Mouse (Mus musculus) ovary, postnatal 10 days (tissue): ENCODE measurements around the gene Cotl1.
"Not testable (repeated sequence)": the region's sequence is repeated elsewhere in the genome, so short reads cannot be mapped to it uniquely, and the experiment has no call there.

Experiments used
- DNase-seq: peaks from one replicate; pipeline ENCODE4 v3.0.0; 2022; ENCODE audit warnings: low spot score

Gene Cotl1

DNA sequence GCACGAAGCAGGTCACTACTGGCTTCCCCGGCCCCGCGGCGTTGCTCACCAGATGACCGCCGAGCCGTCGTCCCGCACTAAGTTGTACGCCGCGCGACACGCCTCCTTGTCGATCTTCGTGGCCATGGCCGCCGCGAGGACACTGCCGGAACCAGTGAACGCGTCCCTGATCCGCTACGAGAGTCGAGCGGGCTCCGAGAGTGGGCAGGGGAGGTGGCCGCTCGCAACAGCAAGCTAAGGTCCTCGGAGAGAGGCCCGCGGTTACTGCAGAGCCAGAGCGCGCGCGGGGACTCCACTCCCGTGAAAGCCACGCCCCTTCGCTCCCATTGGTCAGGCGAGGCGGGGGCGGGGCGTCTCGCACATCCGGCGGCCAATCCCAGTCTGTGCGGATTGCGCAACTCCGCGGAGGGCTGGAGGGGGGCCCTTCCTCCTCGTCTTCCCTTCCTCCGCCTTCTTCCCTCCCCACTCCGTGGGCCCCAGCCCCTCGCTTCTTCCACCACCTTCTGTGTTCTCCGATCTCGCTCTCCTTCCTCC, at the start of gene Cotl1:
Gene Cotl1, minus strand, starts transcription at position 270 of the 534 bp plus-strand sequence.
- peak; percentile 94 for DNase-seq

GRCm38 (mm10) chr8:119888012-119888411, 47.7 kb upstream of the Cotl1 start:
- no peak for DNase-seq

DNA sequence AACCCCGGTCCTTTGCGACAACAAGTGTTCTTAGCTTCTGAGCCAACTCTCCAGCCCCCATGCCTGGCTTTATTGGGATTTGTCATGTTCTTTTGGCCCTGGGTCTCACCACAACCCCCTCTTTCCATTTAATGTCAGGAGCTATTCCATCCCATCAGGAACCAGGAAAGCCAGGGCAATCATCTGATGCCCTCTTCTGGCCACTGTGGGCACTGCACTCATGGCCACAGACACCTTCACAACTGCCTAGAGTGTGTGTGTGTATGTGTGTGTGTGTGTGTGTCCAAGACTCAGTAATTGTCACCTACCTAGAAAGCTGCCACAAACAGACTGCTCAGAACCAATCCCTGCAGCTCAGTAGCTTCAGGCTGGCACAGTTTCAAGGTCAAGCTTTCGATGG, 46.8 kb upstream of the Cotl1 start:
- no peak for DNase-seq

- DNase-seq: no peak
These were observed 45.3 kb upstream of the Cotl1 start for GRCm38 (mm10) chr8:119885612-119886011.

DNA sequence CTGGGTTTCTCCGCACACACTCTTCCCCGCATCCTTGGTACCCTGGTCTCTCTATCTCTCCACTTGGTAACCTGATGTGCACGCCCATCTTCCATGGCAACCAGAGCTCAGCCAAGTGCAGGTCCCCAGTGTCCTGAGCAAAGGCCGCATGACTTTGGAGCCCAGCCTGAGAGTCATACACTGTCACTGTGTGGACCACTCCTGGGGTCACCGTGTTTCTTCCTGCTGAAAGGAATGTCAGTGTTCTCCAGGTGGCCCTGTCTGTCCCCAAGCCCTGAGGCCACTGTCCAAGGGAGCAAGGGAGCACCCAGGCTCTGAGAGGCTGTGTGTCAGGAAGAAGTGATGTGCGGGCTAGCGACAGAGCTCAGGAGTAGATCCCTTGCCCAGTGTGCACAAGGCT, 42.9 kb upstream of the Cotl1 start:
- no peak for DNase-seq

- DNase-seq: no peak
These were observed 41.6 kb upstream of the Cotl1 start for GRCm38 (mm10) chr8:119881917-119882316.

GRCm38 (mm10) chr8:119881301-119881700, 41.0 kb upstream of the Cotl1 start:
- no peak for DNase-seq

GRCm38 (mm10) chr8:119873181-119873580, 32.8 kb upstream of the Cotl1 start:
- DNase-seq: no peak

DNA sequence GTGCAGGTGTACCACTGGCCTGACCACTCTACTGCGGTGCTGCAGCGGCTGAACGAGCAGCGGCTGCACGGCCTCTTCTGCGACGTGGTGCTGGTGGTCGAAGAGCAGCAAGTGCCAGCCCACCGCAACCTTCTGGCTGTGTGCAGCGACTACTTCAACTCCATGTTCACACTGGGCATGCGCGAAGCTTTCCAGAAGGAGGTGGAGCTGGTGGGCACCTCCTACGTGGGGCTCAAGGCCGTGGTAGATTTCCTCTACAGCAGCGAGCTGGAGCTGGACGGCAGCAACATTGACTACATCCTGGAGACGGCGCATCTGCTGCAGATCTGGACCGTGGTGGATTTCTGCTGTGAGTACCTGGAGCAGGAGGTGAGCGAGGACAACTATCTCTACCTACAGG, 29.3 kb upstream of the Cotl1 start:
- DNase-seq: no peak

GRCm38 (mm10) chr8:119862749-119863148, 22.4 kb upstream of the Cotl1 start:
- no peak for DNase-seq

GRCm38 (mm10) chr8:119862390-119862734, 22.0 kb upstream of the Cotl1 start:
- no peak for DNase-seq

DNA sequence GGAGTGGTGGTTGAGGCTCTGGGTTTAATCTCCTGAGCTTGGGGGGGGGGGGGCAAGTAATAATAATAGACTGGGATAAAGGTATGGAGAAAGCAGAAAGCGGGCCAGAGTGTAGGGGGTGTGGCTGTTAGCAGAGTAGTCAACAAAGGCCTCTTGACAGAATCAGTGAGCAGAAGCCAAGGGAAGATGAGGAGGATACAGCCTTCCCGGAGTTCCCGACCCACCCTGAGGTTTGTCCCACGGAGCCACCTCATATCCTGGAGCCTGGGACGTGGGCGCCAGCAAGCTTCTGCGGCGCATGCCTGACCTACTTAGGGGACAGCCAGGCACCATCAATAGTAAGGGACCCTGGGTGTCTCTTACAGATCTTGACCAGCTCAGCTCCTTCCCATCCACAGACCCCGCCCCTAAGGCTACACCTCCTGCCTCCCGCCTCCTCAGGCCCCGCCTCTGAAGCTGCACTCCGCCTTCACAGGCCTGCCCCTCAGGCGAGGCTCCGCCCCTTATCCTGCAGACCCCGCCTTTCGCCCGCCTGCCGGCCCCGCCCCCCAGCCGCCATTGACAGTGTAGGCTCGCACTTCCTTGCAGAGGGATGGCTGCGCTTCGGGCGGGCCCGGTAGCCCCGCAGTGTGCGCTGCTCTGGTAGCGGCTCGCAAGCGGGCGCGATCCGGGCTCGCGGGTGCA, 21.5 kb upstream of the Cotl1 start, which contains the start of gene Klhl36:
Gene Klhl36, plus strand, starts transcription at position 561 of the 684 bp plus-strand sequence.
- peak; percentile 92 for DNase-seq

DNA sequence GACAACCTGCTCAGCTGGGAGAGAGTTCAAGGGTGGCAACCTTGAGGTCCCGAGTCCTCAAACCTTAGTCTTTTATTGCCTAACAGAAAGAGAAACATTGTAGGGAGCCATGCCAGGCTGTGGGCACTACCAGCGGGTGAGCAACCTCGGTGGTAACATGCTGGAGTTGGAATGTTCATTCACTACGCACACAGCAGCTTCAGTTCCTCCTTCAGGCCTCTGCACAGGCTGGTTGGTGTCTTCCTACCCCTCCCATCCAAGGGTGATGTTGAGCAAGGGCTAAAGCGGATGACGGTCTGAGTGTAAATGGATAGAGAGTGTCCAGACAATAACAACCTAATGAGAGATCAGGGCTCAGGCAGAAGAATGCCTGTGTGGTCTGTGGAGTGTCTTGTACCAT, 17.4 kb upstream of the Cotl1 start:
- no peak for DNase-seq

- DNase-seq: no peak
These were observed 15.3 kb upstream of the Cotl1 start for GRCm38 (mm10) chr8:119855656-119856055.

- no peak for DNase-seq
These were observed 13.7 kb upstream of the Cotl1 start for GRCm38 (mm10) chr8:119854035-119854434.

DNA sequence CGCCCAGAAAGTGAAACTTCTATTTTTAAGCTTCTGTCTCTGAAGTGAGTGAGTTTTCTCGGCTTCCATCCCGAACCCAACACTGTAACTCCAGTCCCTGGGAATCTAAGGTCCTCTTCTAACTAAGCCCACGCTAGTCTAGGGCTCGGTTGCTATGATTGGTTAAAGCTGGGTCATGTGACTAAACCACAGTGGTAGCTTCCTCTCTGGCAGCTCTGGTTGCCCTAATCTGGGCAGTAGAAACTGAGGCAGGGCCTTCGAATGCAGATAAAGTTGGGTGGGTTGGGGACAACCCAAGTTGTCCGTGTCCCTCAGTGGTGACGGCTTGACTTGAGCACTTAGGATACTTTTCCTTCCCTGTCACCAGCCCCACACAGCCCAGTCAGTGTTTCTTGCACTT, 13.2 kb upstream of the Cotl1 start:
- DNase-seq: no peak

DNA sequence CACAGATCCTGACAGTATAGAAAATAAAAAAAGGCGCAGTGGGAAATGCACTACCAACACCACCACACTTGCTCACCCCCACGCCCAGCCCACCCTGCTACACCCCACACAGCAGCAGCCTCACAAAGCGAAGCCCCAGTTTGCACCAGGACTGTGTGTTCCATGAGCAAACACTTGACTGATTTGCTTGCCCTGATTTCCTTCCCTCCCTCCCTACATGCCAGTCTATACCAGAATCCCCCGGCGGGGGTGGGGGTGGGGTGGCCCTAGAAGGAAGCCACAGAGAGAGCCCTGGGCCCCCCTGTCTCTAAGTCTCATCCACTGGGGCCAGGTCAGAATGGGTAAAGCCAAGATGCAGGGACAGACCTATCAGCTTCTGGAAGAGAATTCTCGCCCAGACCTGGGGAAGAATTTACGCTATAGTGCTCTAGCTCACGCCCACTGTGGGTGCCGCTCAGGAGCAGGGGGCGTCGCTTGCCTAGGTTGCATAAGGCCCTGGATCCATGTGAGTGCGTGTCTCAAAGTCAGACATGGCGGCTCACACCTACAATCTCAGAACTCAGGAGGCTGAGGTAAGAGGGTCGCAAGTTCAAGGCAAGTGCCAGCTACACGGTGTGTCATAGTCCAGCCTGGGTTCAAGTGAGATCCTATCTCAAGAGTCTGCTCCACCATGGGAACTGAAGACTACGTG, 7.0 kb upstream of the Cotl1 start:
- DNase-seq: no peak

DNA sequence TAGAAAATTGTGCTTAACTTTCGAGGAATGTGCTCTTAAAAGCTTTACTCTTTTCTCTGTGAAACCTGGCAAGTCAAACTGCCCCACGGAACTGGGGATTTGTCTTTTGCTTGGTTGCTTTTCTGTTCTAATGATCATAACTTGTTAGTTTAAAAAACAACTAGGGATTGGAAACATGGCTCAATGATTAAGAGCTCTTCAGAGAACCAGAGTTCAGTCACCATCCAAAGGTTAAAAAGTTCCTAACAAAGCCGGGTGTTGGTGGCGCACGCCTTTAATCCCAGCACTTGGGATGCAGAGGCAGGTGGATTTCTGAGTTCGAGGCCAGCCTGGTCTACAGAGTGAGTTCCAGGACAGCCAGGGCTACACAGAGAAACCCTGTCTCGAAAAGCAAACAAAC, 5.4 kb upstream of the Cotl1 start:
- not testable (repeated sequence) for DNase-seq

- DNase-seq: no peak
These were observed 4.2 kb upstream of the Cotl1 start for GRCm38 (mm10) chr8:119844577-119844976.

- DNase-seq: no peak
These were observed 3.1 kb upstream of the Cotl1 start for GRCm38 (mm10) chr8:119843444-119843843.

DNA sequence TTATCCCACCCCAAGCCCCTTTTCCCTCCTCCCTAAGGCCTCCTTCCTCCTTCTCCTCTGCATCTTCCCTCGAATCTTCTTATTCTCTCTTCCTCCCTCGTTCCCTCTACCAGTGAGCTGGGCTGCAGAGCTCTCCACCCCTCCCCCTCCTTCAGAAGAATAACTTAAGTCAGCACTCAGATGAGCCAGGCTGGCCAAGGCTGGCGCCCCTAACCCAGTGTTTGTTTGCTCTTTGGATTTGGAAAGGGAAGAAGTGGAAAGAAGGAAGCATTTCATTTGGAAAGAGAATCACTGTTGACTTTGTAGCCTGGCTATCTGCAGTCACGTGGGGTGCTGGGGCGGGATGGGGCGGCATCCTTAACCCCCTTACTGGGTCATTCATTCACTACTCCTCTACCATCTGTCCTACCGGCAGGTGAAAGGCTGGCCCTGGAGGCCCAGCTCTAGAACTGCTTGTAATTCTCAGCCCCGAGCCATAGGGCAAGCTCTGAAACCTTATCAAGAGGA, 614 bp upstream of the Cotl1 start:
- DNase-seq: no peak

DNA sequence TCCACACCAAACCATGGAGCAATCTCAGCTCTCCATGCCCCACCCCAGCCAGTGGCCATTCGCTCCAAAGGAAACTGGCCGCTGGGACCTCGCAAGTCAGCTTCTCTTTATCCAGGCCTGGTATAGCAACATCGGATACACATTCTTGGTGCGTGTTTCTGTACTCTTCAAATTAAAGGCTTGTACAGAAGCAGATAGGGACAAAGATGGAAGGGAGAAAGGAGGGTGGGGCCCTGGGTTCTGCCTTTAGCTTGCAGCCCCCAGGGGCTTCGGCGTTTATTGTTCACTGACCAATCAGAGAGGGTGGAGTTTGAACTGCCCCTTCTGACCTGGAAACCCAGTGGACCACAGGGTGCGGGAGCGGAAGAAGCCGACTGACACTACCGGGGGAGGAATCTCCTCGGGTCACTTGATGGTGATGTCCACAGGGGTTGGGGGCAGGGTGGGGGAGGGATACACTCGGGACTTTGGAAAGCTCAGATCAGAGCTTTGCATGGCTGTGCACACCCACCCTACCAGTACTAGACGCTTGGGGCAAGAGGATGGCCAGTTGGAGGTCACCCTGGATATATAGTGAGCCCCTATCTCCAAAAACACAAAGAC, 824 bp downstream of the Cotl1 start:
- DNase-seq: no peak

DNA sequence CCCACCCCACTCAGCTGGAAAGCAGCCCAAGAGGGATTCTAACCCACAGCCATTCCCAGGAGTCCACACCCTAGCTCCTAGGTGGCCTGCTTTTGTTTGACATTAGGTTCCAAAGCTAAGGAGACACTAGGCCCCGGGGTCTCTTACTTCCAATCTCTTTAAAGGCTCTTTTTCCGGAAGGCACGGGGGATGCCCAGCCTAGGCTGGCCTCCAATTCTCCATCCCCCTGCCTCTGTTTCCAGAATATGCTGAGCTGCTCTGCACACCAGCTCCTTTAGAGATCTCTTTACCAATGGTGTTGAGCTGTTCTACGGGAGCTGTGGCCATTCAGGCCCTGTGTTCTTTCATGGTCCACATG, 1.4 kb downstream of the Cotl1 start:
- DNase-seq: no peak
